Mouse (Mus musculus) heart, adult 11 months (tissue): ENCODE results near the gene Coa7.

ENCODE experiments used
- DNase-seq: peaks from one replicate; pipeline ENCODE4 v3.0.0; 2022

Gene Coa7

DNA sequence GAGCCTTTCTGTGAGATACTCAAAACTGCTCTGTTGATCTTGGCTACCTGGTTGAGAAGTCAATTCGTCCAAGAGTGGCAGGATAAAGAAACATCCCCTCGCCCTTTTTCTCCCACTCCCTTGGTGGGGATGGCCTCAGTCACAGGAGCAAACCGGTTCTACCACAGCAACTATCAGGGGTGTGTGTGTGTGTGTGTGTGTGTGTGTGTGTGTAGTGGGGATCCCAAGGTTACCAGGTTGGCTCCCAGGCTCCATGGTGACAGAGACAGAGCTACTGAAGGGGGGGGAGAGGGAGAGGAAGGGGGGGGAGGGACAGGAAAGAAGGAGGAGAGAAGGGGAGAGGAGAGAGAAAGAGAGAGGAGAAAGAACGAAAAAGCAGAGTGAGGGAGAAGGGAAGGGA lies 59.2 kb downstream of the Coa7 start:
- peak; percentile 88 for DNase-seq

DNA sequence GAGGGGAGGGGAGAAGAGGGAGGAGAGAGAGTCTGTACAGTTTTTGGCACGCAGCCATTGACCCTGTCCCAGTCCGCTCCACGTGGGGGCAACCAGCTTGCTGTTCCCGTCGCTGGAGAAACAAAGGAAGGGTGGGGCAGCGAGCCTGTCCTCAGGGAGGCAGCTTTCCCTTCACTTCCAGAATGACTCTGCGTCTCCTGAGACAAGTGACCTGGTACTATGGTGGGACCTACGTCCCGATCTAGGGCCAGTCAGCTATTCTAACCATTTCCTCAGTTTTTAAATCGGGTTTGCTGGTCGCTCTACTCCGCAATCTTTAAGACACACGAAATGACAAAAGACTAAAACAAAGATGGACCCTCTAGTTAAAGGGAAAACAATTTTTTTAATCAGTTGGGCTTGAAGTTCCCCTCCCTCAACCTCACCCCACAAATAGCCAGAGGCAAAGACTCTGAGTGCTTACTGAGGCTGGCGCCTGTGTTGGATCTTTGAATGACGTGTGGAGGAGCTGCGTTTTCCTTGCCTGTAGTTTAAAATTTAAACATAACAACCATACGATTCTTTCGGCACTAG lies 59.8 kb downstream of the Coa7 start:
- DNase-seq, result peak; percentile 99

DNA sequence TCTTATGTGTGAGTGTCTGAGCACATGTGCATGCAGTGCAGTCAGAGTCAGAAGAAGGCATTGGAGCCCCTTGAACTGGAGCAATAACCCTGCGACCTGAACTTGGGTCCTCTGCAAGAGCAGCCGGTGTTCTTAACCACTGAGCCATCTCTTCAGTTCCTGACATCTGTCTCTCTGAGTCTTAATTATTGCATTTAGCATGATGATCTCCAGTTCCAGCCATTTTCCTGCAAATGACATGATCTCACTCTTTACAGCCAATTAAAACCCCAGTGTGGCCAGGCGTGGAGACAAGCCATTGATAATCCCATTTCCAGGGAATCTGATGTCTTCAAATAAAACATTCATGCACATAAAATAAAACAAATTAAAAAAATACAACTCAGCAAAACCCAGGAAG lies 60.8 kb downstream of the Coa7 start:
- no peak for DNase-seq

DNA sequence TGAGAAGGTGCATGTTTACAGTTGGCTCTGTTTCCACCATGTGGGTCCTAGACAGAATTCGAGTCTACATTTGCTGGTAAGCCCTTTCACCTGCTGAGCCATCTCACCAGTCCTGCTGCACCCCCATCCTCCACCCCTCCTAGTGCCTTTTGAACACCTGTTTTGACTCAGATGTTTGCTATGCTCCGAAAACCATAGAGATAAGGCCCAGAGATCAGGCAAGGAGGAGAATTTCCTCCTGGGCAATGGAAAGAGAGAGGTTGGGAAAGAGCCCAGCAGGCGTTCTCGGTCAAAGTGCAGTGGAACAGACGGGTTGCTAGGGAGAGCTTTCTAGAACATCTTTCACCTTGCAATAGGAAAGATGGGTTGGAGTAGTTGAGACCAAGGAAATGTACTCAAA lies 63.2 kb downstream of the Coa7 start:
- no peak for DNase-seq
